Mouse (Mus musculus) hindbrain, embryonic 15.5 days (tissue): ENCODE data around the gene Sox30. TPM values are rescaled to one million over a fixed set of nuclear protein-coding genes. Genes with fewer than 3 reads are reported as not detected.
"Not testable (repeated sequence)": the region's sequence is repeated elsewhere in the genome, so short reads cannot be mapped to it uniquely, and the experiment has no call there.

Source experiments
- ATAC-seq: fragments of 200-750 bp; cut with Nextera tagmentation; 2 replicates; pipeline ENCODE4 v1.8.0; 2017; ENCODE audit warnings: low read depth, moderate number of reproducible peaks, moderate TSS enrichment; ENCODE audit not compliant: low FRiP score
- H3K27ac ChIP-seq: fragments of 300-500 bp; sonication (generic); replicated peaks from 2 replicates; pipeline ENCODE4 v1.5.1; 2015; ENCODE audit warnings: mild to moderate bottlenecking, inconsistent platforms
- H3K27me3 ChIP-seq: fragments of 300-500 bp; sonication (generic); 2 replicates; pipeline ENCODE4 v1.6.1; 2015; ENCODE audit warnings: control low read depth, inconsistent platforms
- H3K36me3 ChIP-seq: fragments of 300-500 bp; sonication (generic); 2 replicates; pipeline ENCODE4 v1.6.1; 2015; ENCODE audit warnings: control low read depth, inconsistent platforms
- H3K4me1 ChIP-seq: fragments of 300-500 bp; sonication (generic); replicated peaks from 2 replicates; pipeline ENCODE4 v1.6.1; 2015; ENCODE audit warnings: control low read depth, inconsistent platforms
- H3K4me2 ChIP-seq: fragments of 300-500 bp; sonication (generic); 2 replicates; pipeline ENCODE4 v1.6.1; 2015; ENCODE audit warnings: moderate library complexity, mild to moderate bottlenecking, inconsistent platforms
- H3K4me3 ChIP-seq: fragments of 300-500 bp; sonication (generic); 2 replicates; pipeline ENCODE4 v1.5.1; 2015; ENCODE audit warnings: mild to moderate bottlenecking, inconsistent platforms
- H3K9ac ChIP-seq: fragments of 300-500 bp; sonication (generic); 2 replicates; pipeline ENCODE4 v1.6.1; 2015; ENCODE audit warnings: inconsistent platforms
- H3K9me3 ChIP-seq: fragments of 300-500 bp; sonication (generic); 2 replicates; pipeline ENCODE4 v1.6.1; 2016; ENCODE audit warnings: control low read depth, inconsistent platforms
- WGBS: fragments of 180-500 bp; shearing (Covaris S2); methylation state at CpG from one replicate; pipeline ENCODE4 v1.1.7; 2015; 5-methylcytosine and 5-hydroxymethylcytosine counted together
- polyA plus RNA-seq: library from polyadenylated mRNA; unstranded; fragments of >200 nt; fragmentation: Nextera tagmentation; extraction: Ambion mirVana; gene quantifications from 2 replicates; pipeline ENCODE4 v1.2.1, GENCODE M21; 2015

The Sox30 gene
- polyA plus RNA-seq, 1 experiment from 2014 or later, result 0.16 TPM

DNA sequence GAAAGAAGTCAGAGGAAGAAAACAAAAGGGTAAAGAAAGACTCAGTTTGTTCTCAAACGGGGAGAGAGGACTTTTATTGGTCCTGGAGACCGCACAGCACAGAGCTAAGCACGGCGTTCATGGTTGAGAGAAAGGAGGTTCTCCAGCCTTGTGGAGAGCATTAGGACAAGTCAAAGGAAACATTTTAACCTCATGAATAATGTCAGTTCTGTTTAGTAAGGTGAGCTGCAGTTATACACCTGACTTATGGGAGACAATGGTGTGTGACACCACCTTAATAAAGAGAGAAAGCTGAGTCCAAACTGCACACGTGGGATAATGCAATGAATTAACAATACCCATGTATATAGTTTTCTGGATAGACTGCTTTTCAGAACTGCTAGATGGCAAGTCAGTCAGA is 64.7 kb downstream of the Sox30 start:
- Histone ChIP-seq H3K9ac (no peak overlapping the region), H3K4me1 (no peaks in the 10 kb centered on the region), H3K9me3 (no peaks in the 10 kb centered on the region), H3K27me3 (no peaks in the 10 kb centered on the region), H3K4me2 (no peak overlapping the region), H3K27ac (no peak overlapping the region), H3K36me3 (no peaks in the 10 kb centered on the region), H3K4me3 (no peak overlapping the region)
- ATAC-seq, result no peak
- WGBS, result 88% methylated on average over 5 of the region's 5 CpGs

DNA sequence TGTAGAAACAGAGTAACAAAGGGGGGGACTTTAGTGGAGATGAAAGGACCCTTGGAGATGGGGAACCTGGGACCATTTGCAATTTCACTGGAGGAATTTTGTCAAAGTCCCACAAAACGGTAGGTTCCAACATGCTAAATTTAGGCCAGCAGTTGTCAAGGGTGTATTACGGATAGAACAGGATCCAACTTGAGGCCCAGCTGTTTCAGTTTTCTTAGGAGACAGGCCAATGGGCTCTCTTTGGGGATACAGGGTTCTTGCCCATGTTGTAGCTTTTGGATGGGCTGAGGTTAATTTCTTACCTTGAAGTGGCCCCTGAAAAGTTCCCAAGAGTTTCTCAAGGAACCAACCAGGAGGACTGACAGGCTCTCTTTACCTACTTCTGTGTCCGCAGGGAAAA is 67.2 kb downstream of the Sox30 start:
- H3K9ac ChIP-seq, result no peak overlapping the region
- no peak overlapping the region for H3K4me2 ChIP-seq
- no peaks in the 10 kb centered on the region for H3K9me3 ChIP-seq
- H3K36me3 ChIP-seq, result no peaks in the 10 kb centered on the region
- no peak overlapping the region for H3K27ac ChIP-seq
- ATAC-seq, result no peak
- no peaks in the 10 kb centered on the region for H3K27me3 ChIP-seq
- no peak overlapping the region for H3K4me3 ChIP-seq
- 90% methylated on average over 3 of the region's 3 CpGs for WGBS
- no peaks in the 10 kb centered on the region for H3K4me1 ChIP-seq

DNA sequence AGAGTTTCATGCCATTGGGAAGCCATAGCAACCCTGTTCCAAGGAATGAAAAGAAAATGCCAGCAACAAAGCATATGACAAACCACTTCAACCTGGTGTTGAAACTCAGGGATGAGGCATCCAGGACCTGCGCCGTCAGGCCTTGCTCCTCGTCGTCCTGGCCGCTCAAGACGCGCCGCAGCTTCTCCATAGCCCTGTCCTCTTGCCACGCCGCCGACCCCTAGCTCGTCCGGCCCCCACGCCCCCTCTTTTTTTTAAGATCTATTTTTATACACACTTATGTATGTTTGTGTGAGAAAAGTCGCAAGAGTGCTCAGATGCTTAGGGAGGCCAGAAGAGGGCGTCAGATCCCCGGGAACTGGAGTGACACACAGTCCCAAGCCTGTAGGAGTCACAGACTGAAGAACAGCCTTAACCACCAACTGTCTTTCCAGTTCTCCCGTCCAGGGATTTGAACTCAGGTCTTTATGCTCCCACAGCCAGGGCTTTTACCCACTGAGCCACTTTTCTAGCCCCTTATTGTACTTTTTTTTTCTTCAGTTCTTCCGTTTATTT is 72.1 kb downstream of the Sox30 start, which contains the start of gene Gm12166:
Gene Gm12166 (minus strand): TSS at position 217 of the 555 bp plus-strand sequence.
- peaks cover 17% of the 10 kb centered on the region for H3K4me1 ChIP-seq
- not testable (repeated sequence) for H3K4me2 ChIP-seq, H3K27me3 ChIP-seq, H3K27ac ChIP-seq, H3K9me3 ChIP-seq, H3K36me3 ChIP-seq, H3K4me3 ChIP-seq, H3K9ac ChIP-seq, ATAC-seq
- 22% methylated on average over 19 of the region's 19 CpGs for WGBS

DNA sequence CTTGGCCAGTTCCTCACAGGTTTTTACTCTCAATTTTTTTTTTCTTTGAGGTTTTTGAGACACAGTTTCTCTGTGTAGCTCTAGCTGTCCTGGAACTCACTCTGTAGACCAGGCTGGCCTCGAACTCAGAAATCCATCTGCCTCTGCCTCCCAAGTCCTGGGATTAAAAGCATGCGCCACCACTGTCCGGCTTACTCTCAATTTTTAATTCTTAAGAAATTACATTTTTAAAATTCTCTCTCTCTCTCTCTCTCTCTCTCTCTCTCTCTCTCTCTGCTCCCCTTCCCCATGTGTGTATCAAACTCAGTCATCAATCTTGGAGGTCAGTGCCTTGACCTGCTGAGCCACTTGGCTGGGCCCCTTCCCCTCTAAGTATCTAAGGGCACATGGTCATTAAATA is 73.3 kb downstream of the Sox30 start:
- not testable (repeated sequence) for H3K4me3 ChIP-seq, ATAC-seq, H3K27ac ChIP-seq, H3K4me2 ChIP-seq, H3K9ac ChIP-seq, H3K27me3 ChIP-seq, H3K36me3 ChIP-seq, H3K9me3 ChIP-seq
- whole genome bisulfite sequencing, result 96% methylated on average over 3 of the region's 3 CpGs
- peaks cover 28% of the 10 kb centered on the region for H3K4me1 ChIP-seq

DNA sequence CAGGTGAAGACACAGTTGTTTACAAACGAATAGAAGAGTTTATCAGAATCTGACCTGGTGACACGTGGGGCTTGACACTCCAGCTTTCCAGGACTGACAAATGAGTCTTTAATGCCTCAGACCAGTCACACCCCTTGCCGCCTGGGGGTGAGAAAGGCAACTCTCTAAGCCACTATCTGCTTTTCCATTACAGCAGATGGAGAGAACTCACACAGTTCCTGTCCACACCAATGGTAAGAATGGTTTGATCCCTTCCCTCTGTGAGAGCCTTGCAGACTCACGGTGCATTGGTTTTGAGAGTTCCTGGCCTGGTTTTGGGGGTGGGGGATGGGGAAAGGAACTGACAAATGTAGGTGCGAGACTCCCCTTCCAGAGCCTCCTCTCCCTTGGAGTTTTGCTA is 74.2 kb downstream of the Sox30 start:
- H3K4me3 ChIP-seq, result no peak overlapping the region
- H3K4me2 ChIP-seq, result no peak overlapping the region
- peaks cover 28% of the 10 kb centered on the region for H3K4me1 ChIP-seq
- H3K27me3 ChIP-seq, result no peaks in the 10 kb centered on the region
- no peak for ATAC-seq
- H3K27ac ChIP-seq, result no peak overlapping the region
- WGBS, result 50% methylated on average over 5 of the region's 5 CpGs
- H3K36me3 ChIP-seq, result no peaks in the 10 kb centered on the region
- H3K9ac ChIP-seq, result no peak overlapping the region
- no peaks in the 10 kb centered on the region for H3K9me3 ChIP-seq

DNA sequence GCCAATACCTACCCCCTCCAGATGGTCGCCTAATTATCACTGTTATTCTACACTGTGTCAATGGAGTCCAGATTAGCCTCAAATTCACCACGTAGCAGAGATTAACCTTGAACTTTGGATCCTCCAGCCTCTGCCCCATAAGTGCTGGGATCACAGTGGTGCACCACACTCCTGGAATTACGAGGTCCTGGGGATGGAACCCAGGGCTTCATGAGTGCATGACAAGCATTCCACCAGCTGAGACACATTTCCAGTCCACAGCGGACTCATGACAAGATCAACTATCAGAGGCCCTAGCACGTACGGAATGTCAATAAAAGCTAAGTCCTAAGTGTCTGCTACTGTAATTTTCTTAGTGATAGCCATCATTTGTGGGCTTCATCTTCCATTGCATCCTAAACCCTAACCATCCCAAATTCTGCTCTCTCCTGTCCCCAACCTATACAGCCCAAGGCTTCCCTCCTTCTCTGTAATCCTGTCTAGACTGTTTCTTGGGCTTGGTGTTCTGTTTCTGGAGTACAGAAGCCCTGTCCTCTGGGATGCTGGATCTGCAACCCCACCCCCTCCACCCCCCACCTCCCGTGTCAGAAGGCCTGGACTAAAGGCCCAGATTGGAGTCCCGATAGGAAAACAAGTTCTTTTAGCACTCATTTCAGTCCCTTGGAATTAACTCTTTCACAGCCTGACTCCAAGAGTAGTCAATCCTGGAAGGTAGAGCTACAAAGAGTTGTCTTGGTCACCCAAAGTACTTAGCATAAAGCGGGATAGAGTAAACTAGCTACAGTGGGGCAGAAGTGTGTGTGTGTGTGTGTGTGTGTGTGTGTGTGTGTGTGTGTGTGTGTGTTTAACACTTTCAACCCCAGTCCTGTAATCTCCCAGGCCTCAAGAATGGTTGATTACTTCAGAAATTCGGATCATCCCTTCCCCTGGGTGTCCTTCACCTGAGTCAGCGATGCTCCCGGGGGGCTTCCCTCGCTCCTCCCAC is 75.1 kb downstream of the Sox30 start:
- ATAC-seq, result peak; percentile 17; the same call in 1 of the 2 replicates
- Histone ChIP-seq H3K27me3 (no peaks in the 10 kb centered on the region), H3K9ac (peak overlapping the region; percentile 85), H3K4me3 (peak overlapping the region; percentile 84), H3K9me3 (no peaks in the 10 kb centered on the region), H3K4me2 (peak overlapping the region; percentile 83), H3K27ac (peak overlapping the region; percentile 90), H3K4me1 (peaks cover 28% of the 10 kb centered on the region), H3K36me3 (no peaks in the 10 kb centered on the region)
- WGBS, result 26% methylated on average over 13 of the region's 13 CpGs

DNA sequence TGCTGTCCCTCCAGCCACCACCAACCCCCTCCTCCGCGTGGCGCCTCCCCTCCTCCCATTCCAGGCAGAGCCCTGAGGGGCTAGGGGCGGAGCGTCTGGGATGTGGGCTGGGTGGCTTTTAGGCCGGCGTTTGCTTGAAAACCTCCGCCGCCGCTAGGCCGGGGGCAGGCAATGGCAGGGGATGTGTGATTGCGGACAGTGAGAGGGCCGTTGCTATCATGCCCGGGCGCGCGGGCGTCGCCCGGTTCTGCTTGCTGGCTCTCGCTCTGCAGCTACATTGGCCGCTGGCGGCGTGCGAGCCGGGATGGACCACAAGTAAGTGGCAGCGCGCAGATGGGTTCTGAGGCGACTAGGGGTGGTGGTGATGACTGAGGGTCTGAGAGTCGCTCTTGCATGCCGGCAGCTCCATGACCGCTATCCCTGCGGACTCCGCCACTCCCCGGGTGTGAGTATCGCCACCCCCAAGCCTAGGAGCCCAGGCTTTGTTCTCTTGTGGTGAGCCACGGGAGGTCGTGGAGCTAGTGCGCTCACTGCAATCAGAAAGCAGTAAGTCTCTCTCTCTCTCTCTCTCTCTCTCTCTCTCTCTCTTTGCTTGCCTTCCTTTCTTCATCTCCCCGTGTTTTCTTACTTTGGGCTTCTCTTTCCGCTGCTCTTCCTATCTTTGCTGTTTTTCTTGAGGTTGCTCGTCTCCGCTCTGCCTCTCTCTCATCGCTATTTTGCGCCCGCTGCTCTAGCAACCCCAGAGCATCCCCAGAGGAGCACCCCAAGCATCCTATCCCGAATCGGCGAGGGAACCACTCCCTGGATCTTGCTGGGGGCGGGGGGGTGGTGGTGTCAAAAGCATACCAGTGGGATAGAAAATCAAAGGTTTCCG is 76.0 kb downstream of the Sox30 start, which contains the start of gene Adam19:
Gene Adam19 (plus strand): TSS at position 97 of the 874 bp plus-strand sequence.
- H3K9ac ChIP-seq, result peak within 1 kb of the TSS; percentile 85
- peak within 1 kb of the TSS; percentile 83 for H3K4me2 ChIP-seq
- no peaks in the 10 kb centered on the region for H3K36me3 ChIP-seq
- peak; percentile 89 for ATAC-seq
- H3K27me3 ChIP-seq, result no peaks in the 10 kb centered on the region
- H3K9me3 ChIP-seq, result no peaks in the 10 kb centered on the region
- H3K4me3 ChIP-seq, result peak within 1 kb of the TSS; percentile 84
- peak within 1 kb of the TSS; percentile 90 for H3K27ac ChIP-seq
- H3K4me1 ChIP-seq, result peaks cover 28% of the 10 kb centered on the region
- WGBS, result under 1% methylated on average over 51 of the region's 51 CpGs

DNA sequence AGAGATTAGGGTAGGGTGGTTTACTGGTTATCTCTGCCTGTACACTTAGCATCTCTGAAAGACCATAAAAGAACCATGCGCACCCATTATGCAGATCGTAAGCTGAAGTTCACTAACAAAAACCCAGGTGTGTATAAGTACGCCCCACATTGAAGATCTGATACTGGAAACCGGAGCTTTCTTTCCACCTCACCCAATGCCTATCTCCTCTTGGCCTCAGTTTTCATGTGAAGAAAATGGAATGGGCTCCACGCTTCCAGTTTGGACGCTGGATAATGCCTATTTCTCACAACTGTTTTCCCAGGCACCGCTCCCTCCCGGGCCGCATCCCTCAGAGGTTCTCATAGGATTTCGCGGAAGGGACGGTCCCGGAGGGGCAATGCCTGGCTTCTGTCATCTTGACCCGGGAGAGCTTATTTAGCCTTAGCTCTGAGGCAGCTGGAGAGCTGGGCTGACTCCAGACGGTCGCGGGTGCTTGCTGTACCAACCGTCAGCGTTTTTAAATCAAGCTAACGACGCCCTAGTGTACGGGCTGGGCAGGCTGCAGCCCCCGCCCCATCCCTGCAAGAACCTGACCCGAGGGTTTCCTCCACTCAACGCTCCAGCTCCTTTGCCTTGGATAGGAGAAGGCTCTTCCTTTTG is 76.8 kb downstream of the Sox30 start:
- Histone ChIP-seq H3K4me1 (peaks cover 28% of the 10 kb centered on the region), H3K9me3 (no peaks in the 10 kb centered on the region), H3K4me2 (peak overlapping the region; percentile 83), H3K27ac (peak overlapping the region; percentile 90), H3K27me3 (no peaks in the 10 kb centered on the region), H3K9ac (peak overlapping the region; percentile 85), H3K4me3 (peak overlapping the region; percentile 84), H3K36me3 (0 out of 2 replicates have a peak, but pooled peaks cover 1% of the 10 kb centered on the region)
- 3% methylated on average over 25 of the region's 25 CpGs for WGBS
- peak; percentile 21 for ATAC-seq

DNA sequence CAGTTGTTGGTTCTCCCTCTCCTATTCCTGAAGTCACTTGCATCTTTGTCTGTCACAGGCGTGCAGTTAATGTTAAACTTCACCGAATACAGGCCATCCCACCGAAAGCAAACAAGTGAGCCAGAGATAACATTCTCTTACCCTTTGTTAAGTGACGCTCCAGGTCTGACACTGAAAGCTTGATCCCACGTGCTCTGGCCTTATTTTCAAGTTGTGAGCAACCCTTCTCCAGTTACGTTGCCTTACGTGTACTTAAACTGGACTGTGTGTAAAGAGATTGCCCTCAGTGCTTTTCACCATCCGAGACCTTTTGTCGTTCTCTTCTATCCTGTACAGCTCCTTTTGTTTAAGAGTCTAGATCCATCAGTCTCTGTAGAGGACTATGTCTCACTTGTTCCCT is 77.9 kb downstream of the Sox30 start:
- Histone ChIP-seq H3K9me3 (no peaks in the 10 kb centered on the region), H3K9ac (peak overlapping the region; percentile 85; the same call in 1 of the 2 replicates), H3K27ac (no peak overlapping the region), H3K4me1 (peaks cover 28% of the 10 kb centered on the region), H3K4me3 (peak overlapping the region; percentile 84), H3K36me3 (peaks cover 5% of the 10 kb centered on the region; the same call in 1 of the 2 replicates), H3K27me3 (no peaks in the 10 kb centered on the region), H3K4me2 (peak overlapping the region; percentile 83)
- no peak for ATAC-seq
- WGBS, result 41% methylated on average over 9 of the region's 9 CpGs

DNA sequence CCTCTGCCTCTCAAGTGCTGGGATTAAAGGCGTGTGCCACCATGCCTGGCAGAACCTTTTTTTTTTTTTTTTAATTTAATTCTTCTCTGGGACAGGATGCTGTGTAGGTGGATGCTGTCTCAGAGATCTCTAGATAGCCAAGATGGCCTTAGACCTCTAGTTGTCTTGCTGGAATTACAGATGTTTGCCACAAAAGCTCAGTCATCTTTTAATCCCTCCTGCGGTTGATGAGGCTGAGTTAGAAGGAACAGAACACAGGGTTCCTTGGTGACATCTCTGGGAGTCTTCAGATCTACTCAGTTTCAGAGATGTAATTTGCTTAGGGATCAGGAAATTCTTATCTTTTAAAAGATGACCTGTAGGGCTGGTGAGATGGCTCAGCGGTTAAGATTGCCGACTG is 78.8 kb downstream of the Sox30 start:
- peaks cover 28% of the 10 kb centered on the region for H3K4me1 ChIP-seq
- WGBS, result 100% methylated on average over 4 of the region's 4 CpGs
- H3K9me3 ChIP-seq, result no peaks in the 10 kb centered on the region
- H3K9ac ChIP-seq, result no peak overlapping the region
- H3K4me2 ChIP-seq, result no peak overlapping the region
- no peaks in the 10 kb centered on the region for H3K27me3 ChIP-seq
- no peak for ATAC-seq
- no peak overlapping the region for H3K4me3 ChIP-seq
- peaks cover 5% of the 10 kb centered on the region for H3K36me3 ChIP-seq
- no peak overlapping the region for H3K27ac ChIP-seq

DNA sequence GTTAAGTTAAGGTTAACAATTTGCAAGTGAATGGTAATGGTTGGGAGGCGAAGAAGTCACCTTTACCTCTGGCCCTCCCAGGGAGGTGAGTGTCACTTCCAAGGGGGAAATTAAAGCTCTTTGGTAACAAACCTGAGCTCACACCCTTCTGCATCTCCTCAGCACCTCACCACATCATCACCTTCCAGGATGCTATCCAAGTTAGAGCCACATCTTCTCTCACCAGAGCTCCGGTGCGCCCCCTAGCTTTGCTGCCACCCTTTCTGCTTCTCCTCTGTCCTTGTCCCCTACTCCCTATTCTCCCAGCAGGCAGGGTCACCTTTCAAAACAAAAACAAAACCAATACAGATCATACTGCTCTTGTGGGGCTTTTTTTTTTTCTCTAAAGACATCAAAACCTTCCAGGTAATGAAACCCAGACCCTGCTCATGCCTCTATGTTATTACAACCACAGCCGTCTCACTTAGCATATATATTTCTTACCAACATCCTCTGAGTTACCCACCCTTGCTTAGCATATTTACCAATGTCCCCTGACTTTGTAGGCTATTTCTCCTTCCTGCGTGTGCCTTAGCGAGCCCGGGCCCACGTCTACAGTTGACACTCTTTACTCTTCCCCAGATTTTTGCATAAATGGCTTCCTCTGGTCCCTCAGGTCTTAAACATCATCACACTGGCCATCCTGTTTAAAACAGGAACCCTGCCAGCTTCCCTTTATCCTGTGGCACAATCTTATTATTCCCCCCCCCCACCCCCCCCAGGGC is 80.0 kb downstream of the Sox30 start:
- Histone ChIP-seq H3K9ac (no peak overlapping the region), H3K27ac (no peak overlapping the region), H3K4me1 (peaks cover 32% of the 10 kb centered on the region), H3K9me3 (no peaks in the 10 kb centered on the region), H3K36me3 (peaks cover 5% of the 10 kb centered on the region), H3K27me3 (no peaks in the 10 kb centered on the region), H3K4me3 (no peak overlapping the region), H3K4me2 (no peak overlapping the region)
- WGBS, result 74% methylated on average over 8 of the region's 8 CpGs
- no peak for ATAC-seq
